Mouse (Mus musculus): Measurements from ENCODE around the gene Myh6.

Myh6 gene

DNA sequence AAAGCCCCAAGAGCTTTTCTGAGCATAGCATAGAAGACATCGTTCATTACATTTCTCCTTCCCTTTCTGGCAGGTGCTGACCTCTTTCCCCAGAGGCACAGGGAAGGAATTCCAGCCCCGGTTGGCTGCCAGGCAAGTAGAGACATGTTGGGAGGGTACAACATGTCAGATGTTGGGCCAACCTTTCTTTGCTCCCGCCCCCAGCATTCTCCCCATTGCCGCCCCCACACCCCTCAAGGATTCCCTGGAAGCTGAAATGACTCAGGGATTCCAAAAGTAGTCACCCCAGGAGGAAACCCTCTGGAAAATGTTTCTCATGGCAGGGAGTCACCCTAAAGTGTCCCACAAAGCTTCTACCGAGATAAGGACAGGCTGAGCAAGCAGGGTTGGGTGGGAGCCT is 36.9 kb downstream of the Myh6 start:
- DNase-seq, result no peak

DNA sequence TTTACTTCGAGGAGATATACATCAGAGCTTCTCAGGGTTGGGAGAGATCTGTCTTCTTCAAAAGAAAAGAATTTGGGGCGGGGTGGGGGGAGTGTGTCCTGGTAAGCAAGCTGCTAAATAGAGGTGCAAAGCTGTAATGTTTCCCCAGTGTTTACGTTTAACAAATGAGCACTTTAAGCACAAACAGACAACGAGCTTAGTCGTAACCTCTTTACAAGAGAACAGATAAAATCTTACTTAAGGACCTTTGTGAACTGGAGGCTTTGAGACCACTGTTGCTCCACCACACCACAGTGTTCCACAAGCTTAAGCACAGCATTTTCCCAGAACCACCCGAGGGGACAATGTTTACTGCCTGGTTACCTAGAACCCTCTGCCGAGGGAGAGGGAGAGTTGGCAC is 39.4 kb downstream of the Myh6 start:
- DNase-seq, result no peak

DNA sequence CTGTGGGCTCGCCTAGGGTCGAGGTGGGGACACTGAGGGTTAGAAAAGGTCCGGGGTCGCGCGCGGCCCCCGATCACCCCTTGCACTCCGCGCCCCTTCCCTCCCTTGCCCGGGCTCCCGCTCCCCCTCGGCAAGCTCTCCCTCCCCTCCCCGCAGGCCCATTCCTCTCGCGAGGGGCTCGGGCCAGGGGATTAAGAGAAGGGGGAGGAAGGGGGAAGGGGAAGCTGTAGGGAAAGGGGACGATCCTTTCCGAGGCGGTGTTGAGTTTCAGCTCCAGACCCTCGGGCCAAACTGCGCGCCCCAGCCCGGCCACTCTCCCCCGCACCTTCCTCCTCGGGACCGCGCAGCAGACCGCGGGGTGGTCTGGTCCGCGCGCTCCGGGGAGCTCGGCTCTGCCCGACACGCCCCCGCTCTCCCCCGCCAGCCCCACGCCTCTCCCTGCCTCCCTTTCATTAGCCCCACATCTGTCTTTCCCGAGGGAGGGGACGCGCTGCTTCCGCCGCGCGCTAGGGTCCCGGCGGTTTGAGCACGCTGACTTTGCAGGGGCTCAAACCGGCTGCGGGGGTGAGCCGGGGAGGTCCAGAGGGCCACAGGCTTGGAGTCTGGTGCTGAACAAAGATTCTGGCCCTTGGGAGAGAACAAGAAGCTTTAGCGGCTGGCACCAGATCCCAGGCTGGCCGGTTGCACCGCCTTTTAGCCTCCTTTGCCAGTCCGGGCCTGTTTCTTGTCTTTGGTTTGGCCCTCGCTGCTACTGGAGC is 40.1 kb downstream of the Myh6 start:
- DNase-seq, result no peak

DNA sequence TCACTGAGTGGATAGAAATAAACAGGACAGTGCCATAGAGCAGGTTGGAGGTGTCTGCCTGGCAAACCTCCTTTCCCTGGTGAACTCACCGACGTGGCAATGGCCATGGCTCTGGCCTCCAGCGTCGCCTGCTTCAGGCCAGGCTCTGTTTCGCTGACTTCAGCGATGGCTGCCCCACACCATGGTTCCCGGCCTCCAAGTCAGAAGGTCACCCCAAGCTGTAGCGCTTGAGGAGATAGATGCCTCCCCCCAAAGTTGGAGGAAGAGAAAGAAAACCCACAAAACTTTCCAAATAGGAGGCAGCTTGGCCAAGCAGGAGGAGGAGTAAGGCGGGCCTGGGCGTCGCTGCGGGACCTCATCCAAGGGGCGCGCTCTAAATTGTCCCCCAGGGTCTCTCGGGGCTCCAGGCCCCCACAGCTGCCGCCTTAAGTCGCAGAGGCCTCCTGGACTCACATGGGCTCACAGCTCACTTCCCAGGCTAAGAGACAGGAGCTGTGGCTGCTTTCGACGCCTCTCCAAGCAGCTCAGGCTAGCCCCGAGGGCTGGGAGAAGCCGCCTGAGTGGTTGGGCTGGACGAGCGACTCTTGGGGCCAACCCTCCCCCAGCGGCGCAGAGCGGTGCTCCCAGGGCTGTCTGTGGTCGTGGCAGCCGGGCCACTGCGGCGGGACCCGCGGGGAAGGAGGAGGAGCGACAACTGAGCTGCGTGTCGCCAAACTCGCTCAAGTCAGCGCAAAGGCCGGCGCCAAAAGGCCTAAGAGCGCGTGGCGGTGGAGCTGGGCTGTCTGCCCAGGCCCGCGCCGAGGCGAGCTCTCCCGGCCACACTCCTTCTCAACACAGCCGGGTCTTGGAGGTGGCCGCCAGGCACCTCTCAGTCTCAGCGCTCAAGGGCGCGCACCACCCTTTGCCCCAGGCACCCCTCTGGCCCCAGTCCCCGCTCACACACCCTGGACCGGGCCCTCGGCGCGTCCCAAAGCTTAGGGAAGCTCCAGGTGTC is 41.1 kb downstream of the Myh6 start, which contains the start of gene Efs:
Gene Efs (minus strand): TSS at position 778 of the 994 bp plus-strand sequence.
- peak; percentile 56 for DNase-seq

DNA sequence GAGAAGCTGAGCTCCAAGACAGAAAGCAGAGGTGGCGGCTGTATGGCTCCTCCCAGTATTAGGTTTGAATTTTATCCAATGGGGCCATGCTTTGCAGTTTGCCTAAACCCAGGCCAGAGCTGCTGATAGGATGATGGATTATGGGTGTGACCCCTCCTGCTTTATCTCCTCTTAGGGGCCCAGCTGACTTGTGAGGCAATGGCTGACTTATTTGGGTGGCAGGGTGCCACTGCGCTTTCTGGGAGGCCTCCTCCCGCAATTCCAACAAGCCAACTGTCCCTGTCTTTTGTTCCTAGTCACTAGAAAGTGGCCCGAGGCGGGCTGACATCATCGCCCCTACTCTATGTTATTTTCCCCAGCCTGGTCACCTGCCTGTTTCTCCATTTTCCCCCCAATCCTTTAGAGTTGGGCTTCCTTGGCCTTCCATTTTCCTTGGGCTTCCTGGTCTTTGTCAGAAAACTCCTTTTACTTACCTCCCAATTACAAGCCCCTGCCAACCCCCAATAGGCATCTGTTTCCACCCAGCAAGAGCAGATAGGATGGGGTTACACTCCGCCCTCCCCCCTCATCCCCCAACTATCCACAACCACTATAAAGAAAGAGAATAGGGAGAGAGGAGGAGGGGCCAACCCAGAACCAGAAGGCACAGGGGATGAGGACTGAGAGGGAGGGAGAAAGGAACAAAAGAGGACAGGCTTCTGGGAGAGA is 41.9 kb downstream of the Myh6 start:
- no peak for DNase-seq

DNA sequence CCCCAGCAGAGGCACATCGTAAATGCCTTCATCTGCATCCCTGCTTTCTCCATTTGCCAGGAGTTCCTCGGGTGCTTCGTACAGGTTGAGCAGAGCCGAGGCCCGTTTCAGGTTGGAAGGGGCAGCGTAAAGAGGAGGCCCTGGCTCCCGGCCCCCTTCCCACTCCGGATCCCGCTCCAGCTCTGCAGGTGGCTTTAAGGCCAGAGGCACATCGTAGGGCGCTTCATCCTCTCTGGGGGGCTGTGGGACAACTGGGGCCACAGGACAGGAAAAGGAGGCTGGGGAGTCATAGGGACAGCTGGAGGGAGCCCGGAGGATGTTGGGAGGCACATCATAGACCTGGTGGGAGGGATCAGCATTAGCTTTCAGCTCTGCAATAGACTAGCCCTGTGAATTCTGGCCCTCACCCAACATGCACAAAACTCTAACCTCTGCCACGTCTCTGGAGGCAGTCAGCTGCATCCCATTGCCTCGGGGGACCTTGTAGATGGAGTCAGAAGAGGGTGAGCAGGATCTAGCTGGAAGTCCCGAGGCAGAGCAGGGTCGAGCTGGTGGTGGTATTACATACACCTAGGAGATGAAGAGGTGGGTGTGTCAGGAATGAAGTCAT is 46.5 kb downstream of the Myh6 start:
- no peak for DNase-seq

DNA sequence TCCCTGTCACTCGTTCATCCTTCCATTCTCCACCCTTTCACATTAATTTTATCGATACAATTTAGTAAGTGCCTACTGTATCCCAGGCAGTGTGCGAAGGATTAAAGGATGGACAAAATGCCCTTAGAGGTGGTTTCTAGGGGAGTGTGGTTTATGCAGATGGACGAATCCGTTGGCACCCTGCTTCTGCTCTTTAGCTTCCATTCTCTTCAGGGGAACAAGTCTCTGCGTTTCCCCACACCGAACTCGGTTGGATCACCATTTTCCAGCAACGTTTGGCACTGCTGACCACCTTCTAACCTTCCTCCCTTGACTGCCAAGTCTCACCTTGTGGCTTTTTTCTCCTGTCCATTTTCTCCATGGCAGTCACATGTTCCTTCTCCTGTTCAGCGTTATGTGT is 53.4 kb downstream of the Myh6 start:
- peak; percentile 48 for DNase-seq

DNA sequence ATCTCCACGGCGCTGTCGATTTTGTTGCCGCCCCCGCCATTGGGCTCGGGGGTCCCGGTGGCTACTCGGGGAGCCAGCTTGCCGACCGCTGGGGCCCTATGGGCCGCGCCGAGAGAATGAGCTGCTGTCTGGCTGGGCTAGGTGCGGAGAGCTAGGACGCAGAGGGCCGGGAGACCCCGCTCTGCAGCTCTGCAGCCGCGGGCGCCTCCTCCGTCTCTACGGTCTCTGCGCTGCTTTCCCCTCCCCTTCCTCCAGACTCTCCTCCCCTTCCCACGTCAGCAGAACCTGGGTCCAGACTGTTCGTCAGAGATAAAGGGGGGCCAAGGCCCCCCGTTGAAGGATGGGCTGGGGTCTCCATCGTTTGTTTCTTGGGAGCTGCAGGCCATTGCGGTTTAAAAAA is 53.8 kb downstream of the Myh6 start, which contains the start of gene Slc22a17:
Gene Slc22a17 (minus strand): TSS at position 247 of the 400 bp plus-strand sequence.
- DNase-seq, result peak; percentile 86

DNA sequence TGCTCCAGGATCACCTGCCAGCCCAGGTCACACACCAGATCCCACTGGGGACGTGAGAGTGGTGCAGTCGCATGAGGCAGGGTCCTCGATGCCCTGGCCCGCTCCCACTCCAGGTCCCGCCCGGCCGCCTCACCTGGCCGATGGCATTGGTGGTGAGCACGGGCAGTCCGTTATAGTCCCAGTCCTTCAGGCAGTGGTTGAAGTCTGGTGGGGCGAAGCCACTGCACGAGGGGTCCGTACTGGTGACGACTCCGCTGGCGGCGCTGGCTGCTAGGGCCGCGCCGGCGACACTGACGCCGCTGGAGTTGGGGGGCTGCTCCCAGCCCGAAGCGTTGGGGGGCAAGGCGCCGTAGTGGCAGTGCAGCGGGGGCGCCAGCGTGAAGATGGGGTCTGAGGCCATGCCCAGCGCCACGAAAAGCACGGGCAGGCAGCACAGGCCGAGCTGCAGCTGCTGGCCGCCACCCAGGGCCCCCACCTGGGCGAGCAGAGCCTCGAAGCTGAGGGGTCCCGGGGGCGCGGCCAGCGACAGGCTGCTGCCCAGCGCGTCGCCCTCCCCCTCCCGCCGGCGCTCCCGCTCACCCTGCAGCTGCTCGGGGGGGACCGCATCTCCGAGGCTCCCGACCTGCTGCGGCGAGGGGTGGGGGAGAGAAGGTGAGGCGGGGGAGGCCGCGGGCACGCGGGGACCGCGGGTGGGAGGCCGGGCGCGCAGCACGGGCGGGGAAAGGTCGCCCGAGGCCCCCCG is 54.4 kb downstream of the Myh6 start:
- DNase-seq, result peak; percentile 61

DNA sequence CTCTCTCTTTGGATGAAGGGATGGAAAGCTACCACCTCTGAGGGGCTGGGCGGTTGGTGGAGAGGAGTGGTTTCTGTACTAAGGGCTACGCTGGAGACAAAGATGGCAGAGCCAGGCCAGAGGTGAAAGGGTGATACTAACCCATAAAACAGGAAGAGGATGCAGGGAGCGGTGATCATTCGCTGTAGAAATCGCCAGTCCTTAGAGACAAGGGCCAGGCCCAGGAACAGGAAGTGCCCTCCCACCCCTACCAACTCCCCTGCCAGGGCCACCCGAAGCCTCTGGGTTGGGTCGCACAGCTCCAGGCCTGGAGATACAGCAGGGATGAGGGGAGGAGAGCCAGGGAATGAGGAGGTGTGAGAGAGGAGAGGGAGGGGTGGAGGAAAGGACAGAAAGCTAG is 58.0 kb downstream of the Myh6 start:
- no peak for DNase-seq

DNA sequence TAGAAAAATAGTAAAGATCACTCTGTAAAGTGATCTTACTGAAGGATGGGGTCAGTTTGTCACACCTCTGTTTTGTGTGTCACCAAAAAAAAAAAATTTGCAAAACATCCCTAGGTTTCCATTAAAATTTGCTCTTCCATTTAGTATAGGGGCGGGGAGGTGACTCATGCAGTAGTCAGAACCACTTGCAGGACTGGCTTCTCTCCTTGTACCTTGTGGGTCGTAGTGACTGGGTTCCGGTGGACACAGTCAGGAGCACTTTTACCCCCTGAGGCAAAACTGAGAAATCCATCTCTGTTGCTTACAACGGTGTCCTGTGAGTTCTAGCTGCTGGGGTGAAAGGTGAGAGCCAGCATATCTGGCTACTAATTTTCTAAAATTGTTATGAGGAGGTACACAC is 63.1 kb downstream of the Myh6 start:
- DNase-seq, result no peak

DNA sequence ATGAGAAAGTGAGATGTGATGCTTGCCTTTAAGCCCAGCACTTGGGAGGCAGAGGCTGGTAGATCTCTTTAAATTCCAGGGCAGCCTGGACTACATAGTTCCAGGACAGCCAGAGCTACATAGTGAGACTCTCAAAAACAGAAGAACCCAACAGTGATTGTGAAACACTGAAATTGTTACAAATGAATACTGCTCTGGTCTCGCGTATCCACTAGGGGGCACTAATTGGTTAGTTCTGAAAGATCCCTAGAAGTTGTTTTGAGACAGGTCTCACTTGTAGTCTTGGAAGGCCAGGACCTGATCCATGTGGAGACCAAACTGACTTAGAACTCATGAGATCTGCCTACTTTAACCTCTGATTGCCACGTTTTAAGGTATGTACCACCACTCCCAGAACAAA is 66.3 kb downstream of the Myh6 start:
- DNase-seq, result peak; percentile 67

DNA sequence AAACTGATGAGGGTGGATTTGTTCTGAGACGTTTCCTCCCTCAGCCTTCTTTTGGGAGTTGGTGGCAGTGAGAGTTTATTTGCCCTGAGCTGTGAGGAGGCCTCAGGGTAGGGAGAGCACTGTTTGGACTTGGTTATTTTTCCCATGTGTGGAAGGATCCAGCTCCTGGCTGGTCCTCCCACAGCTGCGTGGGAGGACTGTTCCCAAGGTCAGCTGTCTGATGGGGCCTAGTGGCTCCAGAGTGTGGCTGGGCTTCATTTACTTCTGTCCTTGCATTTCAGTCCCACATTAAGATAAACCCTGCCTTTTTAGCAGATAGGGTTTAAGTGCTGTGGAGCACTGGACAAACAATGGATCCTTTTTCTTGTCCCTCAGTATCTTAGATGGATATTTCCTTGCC is 69.3 kb downstream of the Myh6 start:
- DNase-seq, result no peak

DNA sequence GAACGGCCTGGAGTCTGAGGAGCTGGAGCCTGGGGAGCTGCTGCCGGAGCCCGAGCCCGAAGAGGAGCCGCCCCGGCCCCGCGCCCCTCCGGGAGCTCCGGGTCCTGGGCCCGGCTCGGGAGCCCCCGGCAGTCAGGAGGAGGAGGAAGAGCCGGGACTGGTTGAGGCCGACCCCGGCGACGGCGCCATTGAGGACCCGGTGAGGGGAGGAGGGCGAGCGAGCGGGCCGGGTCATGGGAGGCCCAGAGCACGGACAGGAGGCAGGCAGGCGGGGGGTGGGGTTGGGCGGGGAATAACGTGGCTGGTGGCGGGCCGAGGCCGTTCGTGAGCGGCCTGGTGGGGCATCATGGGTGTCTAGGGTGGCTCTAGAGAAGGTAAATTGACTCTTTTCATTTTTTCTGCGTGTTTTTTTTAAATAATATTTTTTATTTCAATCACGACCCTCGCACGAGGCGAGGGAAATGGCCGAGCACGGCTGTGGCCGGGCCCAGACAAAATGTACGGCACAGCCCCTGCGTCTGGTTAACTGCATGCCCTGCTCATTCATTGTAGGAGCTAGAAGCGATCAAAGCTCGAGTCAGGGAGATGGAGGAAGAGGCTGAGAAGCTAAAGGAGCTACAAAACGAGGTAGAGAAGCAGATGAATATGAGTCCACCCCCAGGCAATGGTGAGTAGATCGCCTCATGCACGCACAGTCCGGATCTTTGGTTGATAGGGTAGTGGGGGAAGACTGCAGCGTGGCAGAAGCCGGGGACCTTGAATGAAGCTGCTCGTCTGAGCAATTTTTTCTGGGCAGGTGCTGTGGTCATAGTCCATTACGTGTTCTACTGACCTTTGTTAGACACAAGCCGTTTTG is 72.2 kb downstream of the Myh6 start:
- DNase-seq, result no peak

DNA sequence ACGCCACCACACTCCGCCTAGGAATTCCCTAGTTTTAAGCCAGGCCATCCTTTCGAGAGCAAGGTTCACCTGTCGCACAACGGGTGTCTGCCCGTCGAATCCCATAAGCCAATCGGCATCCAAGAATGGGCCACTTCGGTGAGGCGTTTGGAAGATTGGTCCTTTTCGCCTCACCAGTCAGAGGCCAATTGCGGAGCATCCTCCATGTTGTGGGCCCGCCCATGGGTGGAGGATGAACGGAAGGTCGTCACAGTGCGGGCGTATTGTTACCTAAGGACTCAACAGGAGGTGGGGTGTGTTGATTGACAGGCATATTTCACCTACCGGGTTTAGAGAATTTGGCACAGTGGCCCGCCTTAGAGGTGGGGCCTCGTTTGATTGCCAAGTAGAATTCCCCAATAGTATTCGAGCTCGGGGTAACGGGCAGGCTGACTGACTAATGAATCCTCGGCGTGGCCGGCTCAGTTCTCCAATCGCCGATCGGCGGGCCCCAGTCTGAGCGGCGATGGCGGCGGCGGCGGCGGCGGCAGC is 73.0 kb downstream of the Myh6 start:
- DNase-seq, result peak; percentile 100

DNA sequence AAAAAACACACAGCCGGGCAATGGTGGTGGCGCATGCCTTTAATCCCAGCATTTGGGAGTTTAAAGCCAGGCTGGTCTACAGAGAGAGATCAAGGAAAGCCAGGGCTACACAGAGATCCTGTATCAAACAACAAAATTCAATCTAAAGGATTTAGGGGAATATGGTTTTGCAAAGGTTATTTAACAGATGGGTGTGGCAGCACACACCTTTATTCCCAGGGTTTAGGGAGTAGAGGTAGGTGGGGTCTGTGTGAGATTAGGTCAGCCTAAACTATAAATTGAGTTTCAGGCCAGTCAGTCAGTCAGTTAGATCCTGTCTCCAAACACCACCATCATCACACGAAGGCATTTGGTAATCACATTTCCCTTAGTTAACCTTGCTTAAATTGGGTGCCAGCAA is 74.5 kb downstream of the Myh6 start, which contains the start of gene Pabpn1:
Gene Pabpn1 (plus strand): TSS at position 301 of the 400 bp plus-strand sequence.
- no peak for DNase-seq

Data from cerebellum, adult 9-11 months (tissue).